ENCODE assay signal across 8 mouse cellular contexts in the genomic region with DNA sequence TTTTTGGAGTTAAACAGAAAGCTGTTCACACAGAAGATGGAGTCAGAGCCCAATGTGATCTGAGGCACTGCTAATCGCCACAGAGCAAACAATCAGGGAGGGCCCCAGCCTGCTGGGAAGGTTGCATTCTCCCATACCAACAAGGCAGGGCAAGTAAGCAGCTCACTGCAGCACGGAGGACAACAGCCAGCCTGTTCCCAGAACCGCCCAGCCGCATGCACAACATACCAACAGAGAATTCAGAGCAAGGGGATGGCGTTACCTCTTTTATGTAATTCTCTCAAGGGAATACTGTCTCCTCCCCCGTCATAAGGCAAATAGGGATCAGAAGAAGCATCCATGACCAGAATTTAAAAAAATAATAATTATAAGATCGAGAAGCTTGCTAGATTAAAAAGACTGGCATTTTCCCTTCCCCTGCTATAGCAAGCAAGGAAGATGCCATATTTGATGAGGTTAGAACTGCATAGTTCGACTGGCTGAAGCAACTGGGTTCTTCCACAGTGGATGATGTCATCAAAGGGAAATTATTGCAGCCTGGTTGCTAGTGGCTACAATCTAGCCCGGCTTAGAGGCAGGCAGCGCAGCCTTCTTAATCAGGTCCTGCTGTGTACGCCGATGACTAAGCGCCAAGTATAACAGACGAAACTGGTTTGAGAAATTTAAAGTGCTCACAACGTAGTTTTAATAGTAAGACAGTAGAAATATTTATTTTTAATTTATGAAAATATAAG. TPM values are rescaled to one million over a fixed set of nuclear protein-coding genes. Genes with fewer than 3 reads are reported as not detected.
DNase-seq lines count a peak whose midpoint lies in the region; ATAC-seq and TF ChIP-seq lines count a peak whose summit lies in the region.

No protein-coding gene starts in this region.

- no peaks in the 10 kb centered on the region for H3K4me1 ChIP-seq in forebrain, postnatal 0 days (ENCODE audit: insufficient read depth)

- no peaks in the 10 kb centered on the region for H3K36me3 ChIP-seq in forebrain, postnatal 0 days (ENCODE audit: insufficient read depth)

- peak overlapping the region; percentile 74 for H3K9ac ChIP-seq in forebrain, postnatal 0 days

- peak overlapping the region; percentile 62 for H3K4me2 ChIP-seq in forebrain, postnatal 0 days (ENCODE audit: low read depth)

- intact Hi-C loops in heart, postnatal 36 days (cut with DNase I) = loop anchor here (2.0 kb wide), 1 partner anchor 28 kb away; a partner anchor contains a TSS

- under 1% methylated on average over 15 of the region's 15 CpGs for whole genome bisulfite sequencing in forebrain, postnatal 0 days

- TF ChIP-seq CTCF in forebrain, postnatal 0 days (IDR thresholded peaks at IDR 0.05; ENCODE audit: low read depth) = no peak

- peak; percentile 99 for ATAC-seq in forebrain, postnatal 0 days
- ATAC-seq in neutrophil, adult 5-6 weeks (ENCODE audit: extremely low read depth, insufficient number of reproducible peaks, low FRiP score, poor library complexity, severe bottlenecking) = peak; percentile 46; the same call in 1 of the 2 replicates

- H3K27ac ChIP-seq in forebrain, postnatal 0 days (ENCODE audit: low read depth, low read length) = peak overlapping the region; percentile 94

- peak overlapping the region; percentile 50 for H3K4me3 ChIP-seq in forebrain, postnatal 0 days (ENCODE audit: low read depth, low read length)

- peak; percentile 94 for DNase-seq in MEL-GATA-1-ER (ENCODE audit: extremely low read depth, low read depth)
- peak; percentile 77 for DNase-seq in cerebellum, adult 8-10 months
- DNase-seq in forebrain, postnatal 0 days = peak; percentile 88
- peak; percentile 59 to 71 for DNase-seq in heart, postnatal 36 days
- peak; percentile 80 to 90 for DNase-seq in layer of hippocampus, adult 18-20 months (ENCODE audit: low spot score in 2 of 2)
- DNase-seq in lung, adult 18-20 months = peak; percentile 73 to 83
- peak; percentile 17 for DNase-seq in urinary bladder, postnatal 10 days (ENCODE audit: low spot score)

- H3K9me3 ChIP-seq in forebrain, postnatal 0 days (ENCODE audit: low read length) = no peaks in the 10 kb centered on the region

- no peaks in the 10 kb centered on the region for H3K27me3 ChIP-seq in forebrain, postnatal 0 days (ENCODE audit: insufficient read depth, low read length)

RNA-seq across cellular contexts. Expression of a gene that starts 28.7 kb away (rescaled TPM):
- 98.0 and 109 TPM in 2 replicates for total RNA-seq in forebrain, postnatal 0 days (2014; rRNA removed)
- 56.0 and 74.4 TPM in 2 replicates for polyA plus RNA-seq in forebrain, postnatal 0 days (2015; fragmentation: Nextera tagmentation; extraction: Ambion mirVana)
- 10 to 100 TPM; 33.6 to 34.3 TPM for total RNA-seq in heart, postnatal 36 days (2021)
- 100 to 1,000 TPM; 120 to 123 TPM for total RNA-seq in layer of hippocampus, adult 18-20 months (2021)
- 48.3 and 58.0 TPM in 2 replicates for total RNA-seq in neutrophil, adult 5-6 weeks (2017)

RNA-seq across cellular contexts. Expression of a gene that starts 38.5 kb away (rescaled TPM):
- 18.0 and 18.4 TPM in 2 replicates for total RNA-seq in forebrain, postnatal 0 days (2014; rRNA removed)
- 11.6 and 19.5 TPM in 2 replicates for polyA plus RNA-seq in forebrain, postnatal 0 days (2015; fragmentation: Nextera tagmentation; extraction: Ambion mirVana)
- 1 to 10 TPM; 8.0 to 9.4 TPM for total RNA-seq in heart, postnatal 36 days (2021)
- 10 to 100 TPM; 25.5 to 26.1 TPM for total RNA-seq in layer of hippocampus, adult 18-20 months (2021)
- total RNA-seq in neutrophil, adult 5-6 weeks (2017) = 8.6 and 12.1 TPM in 2 replicates

Comparison
In these comparisons a context has a peak if more than half of its experiments do, and no peak if none do; other contexts are left out.
1. Peak in every context shown above with its lines: DNase-seq, ATAC-seq, H3K4me3 ChIP-seq and H3K27ac ChIP-seq.
2. DNase-seq: peak in every context shown above with its lines; median percentile 94 in MEL-GATA-1-ER; 88 in forebrain, postnatal 0 days; 85 in layer of hippocampus, adult 18-20 months; 78 in lung, adult 18-20 months; 77 in cerebellum, adult 8-10 months; 65 in heart, postnatal 36 days; 17 in urinary bladder, postnatal 10 days.